Mouse (Mus musculus): Measurements from ENCODE around the gene Enpp4. TPM values are rescaled to one million over a fixed set of nuclear protein-coding genes. Genes with fewer than 3 reads are reported as not detected.
A peak's percentile ranks its signal among the peaks of the same experiment; 100 is the strongest.

Gene Enpp4
- polyA plus RNA-seq, 1 experiment from 2014 or later = 6.0 TPM

- H3K4me3 ChIP-seq (ENCODE audit: low read length) = no peak overlapping the region
- no peak for ATAC-seq (ENCODE audit: low read depth)
- H3K27me3 ChIP-seq (ENCODE audit: control insufficient read depth, insufficient read depth, low read depth, low read length) = no peaks in the 10 kb centered on the region; the same call in 1 of the 2 replicates
- H3K36me3 ChIP-seq (ENCODE audit: control insufficient read depth, insufficient read depth, low read length) = no peaks in the 10 kb centered on the region
- H3K9me3 ChIP-seq (ENCODE audit: control insufficient read depth, low read length) = no peaks in the 10 kb centered on the region
- no peak overlapping the region for H3K9ac ChIP-seq (ENCODE audit: low read length)
- peaks cover 5% of the 10 kb centered on the region; the same call in 1 of the 2 replicates for H3K4me1 ChIP-seq (replicated peaks; ENCODE audit: control insufficient read depth, insufficient read depth, low read length)
- no peak overlapping the region for H3K27ac ChIP-seq (ENCODE audit: low read length)
- WGBS = 70% methylated on average over 3 of the region's 3 CpGs
- H3K4me2 ChIP-seq (ENCODE audit: low read depth, low read length) = no peak overlapping the region
Observed at GRCm38 (mm10) chr17:44108331-44108730, 2.7 kb upstream of the Enpp4 start.

- WGBS = 91% methylated on average over 10 of the region's 10 CpGs
- Histone ChIP-seq H3K9me3 (ENCODE audit: control insufficient read depth, low read length) (no peaks in the 10 kb centered on the region), H3K4me2 (ENCODE audit: low read depth, low read length) (no peak overlapping the region), H3K27me3 (ENCODE audit: control insufficient read depth, insufficient read depth, low read depth, low read length) (no peaks in the 10 kb centered on the region; the same call in 1 of the 2 replicates), H3K4me3 (ENCODE audit: low read length) (no peak overlapping the region), H3K36me3 (ENCODE audit: control insufficient read depth, insufficient read depth, low read length) (no peaks in the 10 kb centered on the region), H3K4me1 (replicated peaks; ENCODE audit: control insufficient read depth, insufficient read depth, low read length) (peaks cover 5% of the 10 kb centered on the region; the same call in 1 of the 2 replicates), H3K27ac (ENCODE audit: low read length) (no peak overlapping the region), H3K9ac (ENCODE audit: low read length) (no peak overlapping the region)
- no peak for ATAC-seq (ENCODE audit: low read depth)
Observed at GRCm38 (mm10) chr17:44101961-44102360, 3.6 kb downstream of the Enpp4 start.

GRCm38 (mm10) chr17:44100906-44101305, 4.7 kb downstream of the Enpp4 start:
- Histone ChIP-seq H3K36me3 (ENCODE audit: control insufficient read depth, insufficient read depth, low read length) (no peaks in the 10 kb centered on the region), H3K9ac (ENCODE audit: low read length) (no peak overlapping the region), H3K27me3 (ENCODE audit: control insufficient read depth, insufficient read depth, low read depth, low read length) (no peaks in the 10 kb centered on the region), H3K4me1 (replicated peaks; ENCODE audit: control insufficient read depth, insufficient read depth, low read length) (peaks cover 3% of the 10 kb centered on the region; the same call in 1 of the 2 replicates), H3K4me2 (ENCODE audit: low read depth, low read length) (no peak overlapping the region), H3K4me3 (ENCODE audit: low read length) (no peak overlapping the region), H3K9me3 (ENCODE audit: control insufficient read depth, low read length) (no peaks in the 10 kb centered on the region), H3K27ac (ENCODE audit: low read length) (no peak overlapping the region)
- 66% methylated on average over 9 of the region's 9 CpGs for WGBS
- no peak for ATAC-seq (ENCODE audit: low read depth)

- WGBS = 53% methylated on average over 4 of the region's 4 CpGs
- Histone ChIP-seq H3K9me3 (ENCODE audit: control insufficient read depth, low read length) (no peaks in the 10 kb centered on the region), H3K4me2 (ENCODE audit: low read depth, low read length) (no peak overlapping the region), H3K27me3 (ENCODE audit: control insufficient read depth, insufficient read depth, low read depth, low read length) (no peaks in the 10 kb centered on the region), H3K9ac (ENCODE audit: low read length) (no peak overlapping the region), H3K36me3 (ENCODE audit: control insufficient read depth, insufficient read depth, low read length) (no peaks in the 10 kb centered on the region), H3K27ac (ENCODE audit: low read length) (no peak overlapping the region), H3K4me1 (replicated peaks; ENCODE audit: control insufficient read depth, insufficient read depth, low read length) (peaks cover 3% of the 10 kb centered on the region; the same call in 1 of the 2 replicates), H3K4me3 (ENCODE audit: low read length) (no peak overlapping the region)
- ATAC-seq (ENCODE audit: low read depth) = no peak
Observed at GRCm38 (mm10) chr17:44100486-44100885, 5.1 kb downstream of the Enpp4 start.

GRCm38 (mm10) chr17:44091512-44091911, 14.1 kb downstream of the Enpp4 start:
- H3K36me3 ChIP-seq (ENCODE audit: control insufficient read depth, insufficient read depth, low read length) = no peaks in the 10 kb centered on the region
- no peak overlapping the region for H3K27ac ChIP-seq (ENCODE audit: low read length)
- no peaks in the 10 kb centered on the region for H3K4me1 ChIP-seq (replicated peaks; ENCODE audit: control insufficient read depth, insufficient read depth, low read length)
- no peaks in the 10 kb centered on the region for H3K9me3 ChIP-seq (ENCODE audit: control insufficient read depth, low read length)
- H3K4me2 ChIP-seq (ENCODE audit: low read depth, low read length) = no peak overlapping the region
- ATAC-seq (ENCODE audit: low read depth) = no peak
- H3K9ac ChIP-seq (ENCODE audit: low read length) = no peak overlapping the region
- H3K27me3 ChIP-seq (ENCODE audit: control insufficient read depth, insufficient read depth, low read depth, low read length) = no peaks in the 10 kb centered on the region
- H3K4me3 ChIP-seq (ENCODE audit: low read length) = no peak overlapping the region
- 27% methylated on average over 2 of the region's 2 CpGs for WGBS

- Histone ChIP-seq H3K4me1 (replicated peaks; ENCODE audit: control insufficient read depth, insufficient read depth, low read length) (no peaks in the 10 kb centered on the region), H3K9ac (ENCODE audit: low read length) (no peak overlapping the region), H3K9me3 (ENCODE audit: control insufficient read depth, low read length) (no peaks in the 10 kb centered on the region), H3K4me2 (ENCODE audit: low read depth, low read length) (no peak overlapping the region), H3K27me3 (ENCODE audit: control insufficient read depth, insufficient read depth, low read depth, low read length) (no peaks in the 10 kb centered on the region), H3K27ac (ENCODE audit: low read length) (no peak overlapping the region), H3K36me3 (ENCODE audit: control insufficient read depth, insufficient read depth, low read length) (no peaks in the 10 kb centered on the region), H3K4me3 (ENCODE audit: low read length) (no peak overlapping the region)
- no peak for ATAC-seq (ENCODE audit: low read depth)
- 64% methylated on average over 2 of the region's 2 CpGs for WGBS
Observed at GRCm38 (mm10) chr17:44090916-44091315, 14.7 kb downstream of the Enpp4 start.

- Histone ChIP-seq H3K36me3 (ENCODE audit: control insufficient read depth, insufficient read depth, low read length) (no peaks in the 10 kb centered on the region), H3K27me3 (ENCODE audit: control insufficient read depth, insufficient read depth, low read depth, low read length) (no peaks in the 10 kb centered on the region), H3K27ac (ENCODE audit: low read length) (no peak overlapping the region), H3K9me3 (ENCODE audit: control insufficient read depth, low read length) (no peaks in the 10 kb centered on the region), H3K4me3 (ENCODE audit: low read length) (no peak overlapping the region), H3K4me2 (ENCODE audit: low read depth, low read length) (no peak overlapping the region), H3K4me1 (replicated peaks; ENCODE audit: control insufficient read depth, insufficient read depth, low read length) (no peaks in the 10 kb centered on the region), H3K9ac (ENCODE audit: low read length) (no peak overlapping the region)
- WGBS = 92% methylated on average over 3 of the region's 3 CpGs
- ATAC-seq (ENCODE audit: low read depth) = no peak
Observed at GRCm38 (mm10) chr17:44088226-44088625, 17.4 kb downstream of the Enpp4 start.

- no peak overlapping the region for H3K27ac ChIP-seq (ENCODE audit: low read length)
- 86% methylated on average over 4 of the region's 4 CpGs for WGBS
- no peak overlapping the region for H3K4me2 ChIP-seq (ENCODE audit: low read depth, low read length)
- H3K9ac ChIP-seq (ENCODE audit: low read length) = no peak overlapping the region
- H3K4me3 ChIP-seq (ENCODE audit: low read length) = no peak overlapping the region
- no peaks in the 10 kb centered on the region for H3K9me3 ChIP-seq (ENCODE audit: control insufficient read depth, low read length)
- no peak for ATAC-seq (ENCODE audit: low read depth)
- no peaks in the 10 kb centered on the region for H3K36me3 ChIP-seq (ENCODE audit: control insufficient read depth, insufficient read depth, low read length)
- H3K27me3 ChIP-seq (ENCODE audit: control insufficient read depth, insufficient read depth, low read depth, low read length) = no peaks in the 10 kb centered on the region
- H3K4me1 ChIP-seq (replicated peaks; ENCODE audit: control insufficient read depth, insufficient read depth, low read length) = no peaks in the 10 kb centered on the region
Observed at GRCm38 (mm10) chr17:44083156-44083555, 22.5 kb downstream of the Enpp4 start.

GRCm38 (mm10) chr17:44078631-44079350, 26.8 kb downstream of the Enpp4 start, which contains the start of gene Enpp5:
Gene Enpp5 (plus strand): TSS chr17:44078813.
- H3K9me3 ChIP-seq (ENCODE audit: control insufficient read depth, low read length) = no peaks in the 10 kb centered on the region
- H3K4me3 ChIP-seq (ENCODE audit: low read length) = peak within 1 kb of the TSS; percentile 62
- H3K27ac ChIP-seq (ENCODE audit: low read length) = peak within 1 kb of the TSS; percentile 88
- no peaks in the 10 kb centered on the region for H3K36me3 ChIP-seq (ENCODE audit: control insufficient read depth, insufficient read depth, low read length)
- H3K9ac ChIP-seq (ENCODE audit: low read length) = peak within 1 kb of the TSS; percentile 75
- peak; percentile 97 for ATAC-seq (ENCODE audit: low read depth)
- H3K4me2 ChIP-seq (ENCODE audit: low read depth, low read length) = peak within 1 kb of the TSS; percentile 82
- under 1% methylated on average over 31 of the region's 31 CpGs for WGBS
- no peaks in the 10 kb centered on the region for H3K4me1 ChIP-seq (replicated peaks; ENCODE audit: control insufficient read depth, insufficient read depth, low read length)
- H3K27me3 ChIP-seq (ENCODE audit: control insufficient read depth, insufficient read depth, low read depth, low read length) = no peaks in the 10 kb centered on the region
